Mouse (Mus musculus) neural tube, embryonic 11.5 days (tissue): ENCODE data around the gene Rprd2. TPM values are rescaled to one million over a fixed set of nuclear protein-coding genes. Genes with fewer than 3 reads are reported as not detected.

Experiments
- ATAC-seq: fragments of 200-750 bp; cut with Nextera tagmentation; 2 replicates; pipeline ENCODE4 v1.8.0; 2017; ENCODE audit warnings: moderate number of reproducible peaks, mild to moderate bottlenecking, moderate TSS enrichment, moderate library complexity; ENCODE audit not compliant: insufficient read depth, low FRiP score, low TSS enrichment
- DNase-seq: peaks from one replicate; pipeline ENCODE4 v3.0.0-alpha.2; 2015; ENCODE audit warnings: low spot score
- H3K27ac ChIP-seq: fragments of 300-500 bp; sonication (generic); 2 replicates; pipeline ENCODE4 v1.5.1; 2014; ENCODE audit warnings: low read depth, mild to moderate bottlenecking, low read length
- H3K27me3 ChIP-seq: fragments of 300-500 bp; sonication (generic); 2 replicates; pipeline ENCODE4 v1.6.1; 2014; ENCODE audit warnings: mild to moderate bottlenecking, low read length, mixed read lengths; ENCODE audit not compliant: control insufficient read depth, insufficient read depth
- H3K36me3 ChIP-seq: fragments of 300-500 bp; sonication (generic); 2 replicates; pipeline ENCODE4 v1.6.1; 2014; ENCODE audit warnings: mild to moderate bottlenecking, low read length, moderate library complexity, mixed read lengths; ENCODE audit not compliant: control insufficient read depth, insufficient read depth
- H3K4me1 ChIP-seq: fragments of 300-500 bp; sonication (generic); 2 replicates; pipeline ENCODE4 v1.6.1; 2014; ENCODE audit warnings: low read length, mixed read lengths; ENCODE audit not compliant: control insufficient read depth, insufficient read depth
- H3K4me2 ChIP-seq: fragments of 300-500 bp; sonication (generic); 2 replicates; pipeline ENCODE4 v1.6.1; 2014; ENCODE audit warnings: low read depth, mild to moderate bottlenecking, moderate library complexity
- H3K4me3 ChIP-seq: fragments of 300-500 bp; sonication (generic); 2 replicates; pipeline ENCODE4 v1.5.1; 2014; ENCODE audit warnings: low read depth, low read length
- H3K9ac ChIP-seq: fragments of 300-500 bp; sonication (generic); 2 replicates; pipeline ENCODE4 v1.6.1; 2014; ENCODE audit warnings: mild to moderate bottlenecking, low read length
- H3K9me3 ChIP-seq: fragments of 300-500 bp; sonication (generic); 2 replicates; pipeline ENCODE4 v1.6.1; 2016; ENCODE audit warnings: low read length; ENCODE audit not compliant: control insufficient read depth
- WGBS: fragments of 180-500 bp; shearing (Covaris S2); extraction: QIAGEN DNeasy Blood & Tissue Kit; methylation state at CpG from one replicate; pipeline ENCODE4 v1.1.7; 2014; 5-methylcytosine and 5-hydroxymethylcytosine counted together
- polyA plus RNA-seq: library from polyadenylated mRNA; unstranded; fragments of >200 nt; fragmentation: Nextera tagmentation; extraction: Ambion mirVana; gene quantifications from 2 replicates; pipeline ENCODE4 v1.2.1, GENCODE M21; 2014

The Rprd2 gene
- polyA plus RNA-seq, 1 experiment from 2014 or later = 21.6 TPM

DNA sequence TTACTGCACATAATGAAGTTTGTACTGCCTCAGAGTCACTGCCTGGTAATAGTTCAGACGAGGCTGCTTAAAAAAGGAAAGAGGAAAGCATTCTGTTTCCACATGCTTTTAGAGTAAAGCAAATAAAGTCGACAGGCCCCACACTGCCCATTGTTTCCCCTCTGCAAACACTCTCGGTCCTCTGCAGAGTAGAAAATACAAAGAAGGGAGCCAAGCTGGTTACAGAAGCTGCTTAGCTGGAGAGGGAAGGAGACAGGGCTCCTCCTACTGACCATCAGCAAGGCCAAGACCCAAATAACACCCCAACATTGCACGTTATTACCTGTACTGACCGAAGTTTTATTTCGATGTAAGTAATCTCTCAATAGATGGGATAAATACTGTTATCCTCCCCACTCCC, 55.7 kb downstream of the Rprd2 start:
- H3K27ac ChIP-seq = no peak overlapping the region
- H3K4me3 ChIP-seq = no peak overlapping the region
- no peaks in the 10 kb centered on the region for H3K9me3 ChIP-seq
- H3K4me2 ChIP-seq = no peak overlapping the region
- peaks cover 10% of the 10 kb centered on the region for H3K36me3 ChIP-seq
- no peak overlapping the region for H3K9ac ChIP-seq
- no peaks in the 10 kb centered on the region for H3K4me1 ChIP-seq
- no peaks in the 10 kb centered on the region for H3K27me3 ChIP-seq
- DNase-seq (no peak), ATAC-seq (no peak)
- WGBS = 60% methylated on average over 6 of the region's 6 CpGs

DNA sequence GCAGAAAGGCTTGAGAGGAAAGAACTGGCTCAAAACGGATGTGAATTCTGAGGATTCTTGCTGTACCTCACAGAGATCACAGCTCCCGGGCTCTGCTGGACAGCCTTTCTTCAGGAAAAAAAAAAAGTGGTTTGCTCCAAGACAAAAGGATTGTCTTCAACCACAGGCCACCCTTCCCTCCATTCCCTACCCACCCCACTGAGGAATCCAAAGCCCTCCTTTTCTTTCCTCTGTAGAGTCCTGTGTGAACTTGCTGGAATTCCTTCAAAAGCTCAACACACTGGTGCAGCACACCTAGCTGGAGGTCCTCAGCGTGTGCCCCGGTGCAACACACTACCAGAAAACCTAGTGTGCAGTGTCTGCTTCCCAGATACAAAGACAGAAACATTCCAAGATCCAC, 56.9 kb downstream of the Rprd2 start:
- H3K9ac ChIP-seq = no peak overlapping the region
- H3K4me3 ChIP-seq = no peak overlapping the region
- ATAC-seq = no peak
- no peak for DNase-seq
- no peaks in the 10 kb centered on the region for H3K27me3 ChIP-seq
- peaks cover 10% of the 10 kb centered on the region for H3K36me3 ChIP-seq
- no peak overlapping the region for H3K4me2 ChIP-seq
- no peak overlapping the region for H3K27ac ChIP-seq
- H3K4me1 ChIP-seq = no peaks in the 10 kb centered on the region
- 86% methylated on average over 4 of the region's 4 CpGs for WGBS
- no peaks in the 10 kb centered on the region for H3K9me3 ChIP-seq

DNA sequence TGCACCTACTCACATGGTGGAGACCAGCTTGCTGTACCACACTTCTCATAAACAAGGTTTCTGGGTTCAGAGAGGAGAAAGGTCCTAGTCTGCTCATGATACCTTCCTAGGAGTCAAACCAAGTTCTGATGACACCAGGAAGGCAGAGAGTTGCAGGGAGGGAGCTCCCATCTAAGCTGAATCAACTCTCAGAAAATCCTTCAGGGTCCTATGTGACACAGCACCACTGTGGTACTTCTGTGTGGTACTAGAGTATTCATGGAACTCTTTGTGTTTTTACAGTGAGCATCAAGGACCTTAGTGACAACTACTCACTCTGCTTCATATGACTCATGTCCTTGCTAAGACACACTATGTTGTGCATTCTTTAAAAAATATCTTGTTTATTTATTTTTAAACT, 58.0 kb downstream of the Rprd2 start:
- ATAC-seq (no peak), DNase-seq (no peak)
- H3K36me3 ChIP-seq = peaks cover 10% of the 10 kb centered on the region
- H3K9me3 ChIP-seq = no peaks in the 10 kb centered on the region
- H3K4me2 ChIP-seq = no peak overlapping the region
- no peak overlapping the region for H3K27ac ChIP-seq
- no peak overlapping the region for H3K4me3 ChIP-seq
- H3K27me3 ChIP-seq = no peaks in the 10 kb centered on the region
- no peak overlapping the region for H3K9ac ChIP-seq
- no peaks in the 10 kb centered on the region for H3K4me1 ChIP-seq

DNA sequence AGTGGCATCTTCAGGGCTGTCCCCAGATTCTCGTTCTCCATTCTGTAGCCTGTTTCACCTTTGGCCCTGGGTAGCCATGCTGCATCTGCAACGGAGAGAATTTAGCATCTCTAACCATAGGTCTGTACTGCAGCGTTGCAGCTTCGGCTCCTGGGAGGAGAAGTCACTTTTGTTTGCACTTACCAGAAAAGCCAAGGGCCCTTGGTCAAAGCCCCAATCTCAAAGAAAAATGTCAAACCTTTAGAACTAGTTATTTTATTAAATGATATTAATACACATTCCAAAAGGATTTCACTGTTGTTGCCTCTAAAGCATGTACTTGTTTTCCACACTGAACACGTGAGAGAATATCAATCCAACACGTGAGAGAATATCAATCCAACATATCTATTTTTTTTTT, 58.6 kb downstream of the Rprd2 start, which contains the start of gene Tars2:
Tars2 (minus strand) TSS at position 101 of the 400 bp plus-strand sequence.
- H3K9ac ChIP-seq = no peak within 1 kb of the TSS
- H3K36me3 ChIP-seq = peaks cover 5% of the 10 kb centered on the region
- H3K27ac ChIP-seq = no peak within 1 kb of the TSS
- H3K27me3 ChIP-seq = no peaks in the 10 kb centered on the region
- DNase-seq = no peak
- whole genome bisulfite sequencing = 87% methylated on average over 6 of the region's 6 CpGs
- H3K4me2 ChIP-seq = no peak within 1 kb of the TSS
- H3K9me3 ChIP-seq = no peaks in the 10 kb centered on the region
- no peaks in the 10 kb centered on the region for H3K4me1 ChIP-seq
- ATAC-seq = no peak
- no peak within 1 kb of the TSS for H3K4me3 ChIP-seq

DNA sequence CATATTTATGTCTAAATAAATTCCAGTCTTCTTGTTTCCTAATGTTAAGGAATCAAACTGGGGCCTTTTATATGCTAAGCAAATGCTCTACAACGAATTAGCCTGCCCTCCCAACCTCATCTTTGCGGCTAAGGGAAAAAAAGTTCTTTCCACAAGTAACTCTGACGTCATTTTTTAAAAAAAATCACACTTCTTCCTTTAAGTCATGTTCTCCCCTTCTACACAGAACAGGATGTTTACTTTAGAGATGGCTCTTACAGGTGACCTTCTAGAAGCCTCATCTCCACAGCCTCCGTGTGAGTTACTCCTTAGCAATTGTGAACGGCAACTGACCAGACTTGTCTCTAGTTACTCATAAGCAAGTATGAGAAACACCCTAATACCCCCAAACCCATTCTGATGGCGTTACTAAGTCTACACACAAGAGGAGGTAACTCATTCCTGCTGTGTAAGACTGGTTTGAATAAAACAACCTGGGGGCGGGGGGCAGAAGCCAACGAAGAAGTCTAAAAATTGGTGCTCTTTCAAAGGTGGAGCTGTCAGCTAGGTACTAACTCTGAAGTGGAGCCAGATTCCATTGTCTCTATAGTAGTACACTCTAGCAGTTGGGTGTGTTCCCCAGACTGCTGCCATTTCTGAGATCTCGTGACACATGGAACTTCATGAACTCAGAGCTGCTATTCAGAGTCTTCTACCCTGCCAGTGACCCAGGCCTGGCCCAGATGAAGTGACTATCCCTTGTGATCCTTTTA, 60.0 kb downstream of the Rprd2 start:
- Histone ChIP-seq H3K36me3 (0 out of 2 replicates have a peak, but pooled peaks cover under 1% of the 10 kb centered on the region), H3K9ac (no peak overlapping the region), H3K27ac (no peak overlapping the region), H3K4me1 (no peaks in the 10 kb centered on the region), H3K9me3 (no peaks in the 10 kb centered on the region), H3K27me3 (no peaks in the 10 kb centered on the region), H3K4me2 (no peak overlapping the region), H3K4me3 (no peak overlapping the region)
- DNase-seq (no peak), ATAC-seq (no peak)
- WGBS = 60% methylated on average over 9 of the region's 9 CpGs

DNA sequence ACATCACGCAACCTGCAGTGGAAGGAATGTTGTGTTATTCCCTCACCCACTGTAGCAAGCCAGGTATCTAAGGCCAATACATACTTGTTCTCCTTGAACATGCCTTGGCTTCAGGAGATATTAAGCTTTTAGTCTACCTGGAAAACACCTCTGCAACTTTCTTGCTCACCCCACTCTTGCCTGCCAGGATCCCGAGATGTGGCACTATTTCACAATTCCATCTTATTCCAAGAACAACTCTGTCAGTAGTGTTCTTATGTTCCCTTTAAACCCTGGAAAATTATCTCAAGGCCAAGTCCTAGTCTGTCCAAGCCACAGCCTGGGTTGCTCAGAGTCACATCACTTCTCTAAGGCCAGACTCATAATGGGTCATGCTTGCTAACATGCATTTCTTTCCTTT, 61.9 kb downstream of the Rprd2 start:
- Histone ChIP-seq H3K4me3 (no peak overlapping the region), H3K9ac (no peak overlapping the region), H3K4me2 (no peak overlapping the region), H3K4me1 (no peaks in the 10 kb centered on the region; the same call in 1 of the 2 replicates), H3K27me3 (no peaks in the 10 kb centered on the region), H3K9me3 (no peaks in the 10 kb centered on the region), H3K36me3 (no peaks in the 10 kb centered on the region), H3K27ac (no peak overlapping the region)
- WGBS = 93% methylated on average over 2 of the region's 2 CpGs
- ATAC-seq (no peak), DNase-seq (no peak)

DNA sequence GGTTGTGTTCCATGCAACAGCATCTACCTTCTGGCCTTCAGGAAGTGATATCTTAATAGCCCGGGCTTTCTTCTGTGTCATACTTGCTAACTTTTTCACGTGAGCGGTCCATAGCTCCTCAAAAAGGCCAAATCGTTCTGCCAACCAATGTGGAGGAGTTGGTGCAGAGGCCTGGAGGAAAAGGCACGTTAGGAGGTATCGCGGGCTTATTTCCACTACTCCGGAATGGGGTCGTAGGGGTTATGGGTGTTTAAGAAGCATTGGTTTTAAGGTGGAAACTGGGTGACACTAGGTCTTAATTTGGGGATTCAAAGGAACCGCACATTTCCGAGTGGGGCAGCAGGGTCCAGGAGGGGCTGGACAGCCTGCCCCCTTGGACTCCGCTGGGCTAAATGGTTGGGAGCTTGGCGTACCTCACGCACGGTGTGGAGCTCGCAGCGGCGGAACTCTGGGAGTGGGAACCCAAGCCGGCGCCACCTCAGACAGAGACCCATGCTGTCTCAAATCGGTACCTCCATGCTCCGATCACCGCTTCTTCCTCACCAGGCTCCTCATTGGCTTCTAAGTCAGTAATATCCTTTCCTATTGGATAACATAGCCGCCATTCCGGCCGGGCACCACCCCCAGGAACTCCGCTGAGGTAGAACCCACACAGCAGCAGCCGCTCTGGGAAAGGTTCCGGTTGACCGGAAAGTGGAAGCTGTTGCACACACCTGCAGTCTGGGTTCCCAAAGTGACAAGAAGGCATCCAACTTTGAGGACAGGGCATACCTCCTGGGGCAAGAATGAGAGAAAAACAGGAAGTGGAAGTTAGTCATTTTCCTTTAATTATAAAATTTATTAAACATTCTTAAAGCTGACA, 64.1 kb downstream of the Rprd2 start:
- ATAC-seq (peak; percentile 98), DNase-seq (peak; percentile 89)
- no peaks in the 10 kb centered on the region; the same call in 1 of the 2 replicates for H3K4me1 ChIP-seq
- no peaks in the 10 kb centered on the region for H3K27me3 ChIP-seq
- H3K27ac ChIP-seq = peak overlapping the region; percentile 39; the same call in 1 of the 2 replicates
- H3K9ac ChIP-seq = peak overlapping the region; percentile 80
- H3K36me3 ChIP-seq = peaks cover 5% of the 10 kb centered on the region
- WGBS = 1% methylated on average over 30 of the region's 30 CpGs
- H3K4me3 ChIP-seq = peak overlapping the region; percentile 77
- H3K9me3 ChIP-seq = no peaks in the 10 kb centered on the region
- H3K4me2 ChIP-seq = peak overlapping the region; percentile 87

DNA sequence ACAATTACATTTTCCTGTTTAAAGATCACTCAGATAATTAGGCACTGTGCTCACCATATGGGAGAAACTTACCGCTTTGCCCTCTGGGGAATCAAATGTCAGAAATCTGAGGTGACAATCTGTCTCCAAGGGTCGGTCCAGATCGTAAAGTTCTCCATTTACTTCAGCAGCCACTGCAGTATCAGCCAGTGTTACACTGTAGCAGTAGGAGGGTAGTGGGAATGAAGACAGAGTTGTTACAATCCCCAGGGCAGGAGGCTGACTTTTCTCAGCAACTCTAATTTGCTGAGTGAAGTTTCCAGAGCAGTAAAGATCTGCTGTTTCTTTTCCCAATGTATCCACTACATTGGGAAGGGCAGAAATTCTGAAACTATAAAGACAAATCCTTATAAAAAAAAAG, 65.7 kb downstream of the Rprd2 start:
- Histone ChIP-seq H3K4me3 (no peak overlapping the region), H3K27me3 (no peaks in the 10 kb centered on the region), H3K9me3 (no peaks in the 10 kb centered on the region), H3K36me3 (peaks cover 8% of the 10 kb centered on the region), H3K9ac (no peak overlapping the region), H3K27ac (no peak overlapping the region), H3K4me2 (no peak overlapping the region), H3K4me1 (no peaks in the 10 kb centered on the region; the same call in 1 of the 2 replicates)
- WGBS = 75% methylated on average over 3 of the region's 3 CpGs
- DNase-seq = no peak
- ATAC-seq = no peak
